Mouse (Mus musculus) heart, postnatal 10 days (tissue): Measurements from ENCODE around the gene Creg2. TPM values are rescaled to one million over a fixed set of nuclear protein-coding genes. Genes with fewer than 3 reads are reported as not detected.

Experiments
- DNase-seq, 2 experiments: peaks; one replicate each; pipeline ENCODE4 v3.0.0; 2021
- intact Hi-C: fragments of 180-260 bp; cut with DNase I; formaldehyde crosslinking; loops from one replicate; pipeline ENCODE4 v1.15.1; 2025
- total RNA-seq, 2 experiments: library from RNA; stranded (reverse); gene quantifications; 2 replicates each; pipeline ENCODE4 v1.2.3; 2021

The Creg2 gene
- total RNA-seq = not detected

DNA sequence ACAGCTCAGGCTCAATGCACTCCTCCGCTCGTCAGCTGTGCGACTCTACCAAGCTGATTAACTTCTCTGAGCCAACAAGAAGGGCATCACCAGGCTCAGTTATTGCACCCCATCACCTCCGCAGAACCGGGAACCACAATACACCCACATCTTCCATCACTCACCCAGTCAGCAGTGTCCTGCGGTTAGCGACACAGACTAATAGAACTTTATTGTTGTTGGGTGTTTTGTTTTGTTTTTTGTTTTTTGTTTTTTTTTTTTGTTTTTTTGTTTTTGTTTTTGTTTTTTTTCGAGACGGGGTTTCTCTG lies at the start of gene Creg2:
Gene Creg2 (minus strand): TSS at position 234 of the 308 bp plus-strand sequence.
- intact Hi-C loops = no loop called here
- DNase-seq = no peak

DNA sequence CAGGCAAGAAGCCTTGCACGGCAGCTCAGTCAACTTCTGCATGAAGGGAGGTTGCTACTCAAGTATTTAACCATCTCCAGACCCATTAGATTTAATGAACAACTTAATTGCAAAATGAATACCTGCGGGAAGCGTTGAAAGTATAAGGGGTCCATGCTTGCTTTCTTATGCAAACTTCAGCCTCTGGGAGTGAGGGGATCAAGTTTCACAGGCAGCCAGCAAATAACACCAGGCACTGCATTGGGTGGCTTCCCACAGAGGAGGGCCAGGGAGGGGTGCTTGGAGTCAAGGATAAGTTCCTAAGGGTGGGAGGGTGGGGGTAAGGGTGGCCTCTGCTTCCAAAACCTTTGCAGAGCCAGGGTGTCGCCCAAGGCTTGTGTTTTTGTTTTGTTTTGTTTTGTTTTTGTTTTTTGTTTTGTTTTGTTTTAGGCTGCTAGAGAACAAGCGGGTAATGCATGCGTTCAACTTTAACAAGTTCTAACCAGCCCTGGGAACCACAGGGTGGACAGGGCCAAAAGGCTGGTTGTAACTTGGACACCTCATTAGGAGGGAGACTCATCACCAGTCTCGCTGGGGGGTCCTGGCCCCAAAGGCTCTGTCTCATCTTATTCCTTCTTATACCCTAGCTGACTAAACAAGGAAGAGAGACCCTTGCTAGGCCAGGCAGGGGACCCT lies 49.5 kb upstream of the Creg2 start:
- no peak for DNase-seq
- intact Hi-C loops = no loop called here

DNA sequence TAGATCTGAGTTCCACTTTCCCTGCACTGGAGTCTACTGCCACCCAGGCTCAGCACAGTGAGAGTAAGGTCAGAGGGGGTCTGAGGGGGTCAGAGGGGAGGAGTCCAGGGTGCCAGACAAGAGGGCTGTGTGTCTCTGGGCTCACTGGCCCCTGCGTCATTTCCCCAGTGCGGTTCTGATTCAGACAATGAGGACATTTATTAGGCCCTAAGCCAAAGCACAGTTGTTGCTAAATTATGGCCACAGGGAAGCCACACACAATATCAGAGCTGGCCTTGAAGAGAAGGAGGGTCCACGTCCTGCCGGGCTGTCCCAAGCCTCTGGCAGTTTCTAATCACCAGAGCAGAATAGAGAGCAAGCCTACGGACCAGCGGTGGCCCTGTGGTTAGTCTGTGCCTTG lies 47.2 kb upstream of the Creg2 start:
- peak; percentile 50 to 57 for DNase-seq

DNA sequence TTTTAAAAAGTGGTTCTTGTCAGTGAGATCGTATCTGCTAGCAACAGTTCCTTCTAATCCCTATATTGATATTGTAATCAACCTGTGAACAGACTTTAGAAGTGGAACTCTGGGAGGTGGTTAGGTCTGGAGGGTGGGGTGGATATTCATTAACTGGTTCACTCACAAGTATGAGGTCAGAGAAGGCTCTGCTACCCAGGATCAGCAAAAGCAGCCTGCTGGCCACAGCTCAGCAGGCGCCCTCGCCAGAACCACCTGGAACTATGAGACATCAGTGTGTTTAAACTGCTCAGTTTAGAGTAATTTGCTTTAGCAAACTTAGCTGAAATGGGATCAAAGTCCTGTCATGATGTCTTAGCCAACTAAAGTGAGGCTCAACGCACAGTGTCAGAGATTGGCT lies 43.9 kb upstream of the Creg2 start:
- no peak for DNase-seq
- intact Hi-C loops = no loop called here

More for the DNA sequence above, 47.2 kb upstream of the Creg2 start:
- intact Hi-C loops = no loop called here

DNA sequence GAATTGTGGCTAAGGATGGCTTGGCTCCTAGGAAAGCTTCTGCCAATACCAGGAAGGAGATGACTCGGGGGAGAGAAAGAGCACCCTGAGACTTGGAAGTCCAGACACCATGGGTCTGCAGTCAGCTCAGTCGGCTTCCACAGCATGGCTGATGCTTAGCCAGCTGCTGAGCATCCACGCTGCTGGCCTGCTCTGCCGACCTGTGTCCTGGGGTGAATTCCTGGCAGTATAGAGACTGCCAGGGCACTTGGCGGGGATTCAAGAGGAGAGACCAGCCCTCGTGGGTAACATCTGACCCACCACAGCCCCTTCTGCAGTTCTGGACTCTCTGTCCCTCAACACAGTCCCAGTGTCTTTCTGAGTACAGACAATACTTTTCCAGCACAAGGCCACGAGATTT lies 43.5 kb upstream of the Creg2 start:
- intact Hi-C loops = no loop called here
- DNase-seq = no peak

DNA sequence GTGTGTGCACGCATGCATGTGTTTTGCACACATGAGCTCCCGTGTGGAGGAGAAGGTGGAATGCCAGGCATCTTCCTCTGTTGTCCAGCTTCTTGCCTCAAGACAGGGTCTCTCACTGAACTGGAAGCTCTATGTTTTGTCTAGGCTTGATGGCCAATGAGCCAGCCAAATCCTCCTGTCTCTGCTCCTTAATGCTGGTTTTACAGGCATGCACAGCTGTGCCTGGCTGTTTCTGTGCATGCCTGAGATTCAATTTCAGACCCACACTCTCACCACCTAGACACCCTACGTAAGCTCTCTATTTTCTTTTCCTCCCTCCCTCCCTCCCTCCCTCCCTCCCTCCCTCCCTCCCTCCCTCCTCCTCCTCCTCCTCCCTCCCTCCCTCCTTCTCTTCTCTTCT lies 40.7 kb upstream of the Creg2 start:
- no peak for DNase-seq
- intact Hi-C loops = no loop called here

DNA sequence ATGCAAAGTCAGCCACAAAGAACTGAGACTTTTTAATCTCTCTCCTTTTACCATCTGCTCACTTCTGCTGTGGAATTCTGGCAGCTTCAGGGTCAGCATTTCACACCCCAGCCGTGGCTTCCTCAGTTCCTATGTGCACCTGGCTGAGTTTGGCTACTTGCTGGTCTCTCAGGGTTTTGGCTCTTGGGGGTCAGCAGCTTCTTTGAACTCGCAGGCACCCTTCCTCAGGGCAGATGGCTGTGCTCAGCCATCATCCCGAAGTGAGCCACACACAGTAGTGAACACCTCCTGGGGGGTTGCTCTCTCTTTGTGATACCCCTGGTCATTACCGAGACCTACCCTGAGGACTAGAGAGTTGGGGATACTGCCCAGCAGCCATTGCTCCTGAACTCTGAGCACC lies 39.8 kb upstream of the Creg2 start:
- DNase-seq = no peak
- intact Hi-C loops = no loop called here

DNA sequence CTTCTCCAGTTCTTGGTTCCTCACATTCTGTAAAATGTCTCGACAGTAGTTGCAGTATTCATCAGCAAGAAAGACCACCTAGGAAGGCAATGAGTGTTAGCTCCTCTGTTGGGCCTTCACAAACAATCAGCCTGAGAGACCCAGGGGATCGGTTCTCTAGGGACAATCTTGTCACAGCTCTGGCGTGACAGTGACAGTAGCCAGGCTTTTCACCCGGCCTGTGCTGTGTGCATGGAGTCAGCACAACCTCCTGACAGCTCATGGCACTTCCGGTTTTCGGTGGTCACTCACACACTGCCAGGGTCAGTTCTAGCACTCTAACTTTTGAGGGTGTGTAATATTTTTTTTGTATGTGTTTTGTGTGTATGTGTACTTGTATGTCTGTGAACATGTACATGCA lies 37.3 kb upstream of the Creg2 start:
- DNase-seq = peak in 1 of 2 experiments; percentile 48
- intact Hi-C loops = loop anchor here (5.0 kb wide), 2 partner anchors 214 to 249 kb away; partner anchors contain the start of gene Map4k4

DNA sequence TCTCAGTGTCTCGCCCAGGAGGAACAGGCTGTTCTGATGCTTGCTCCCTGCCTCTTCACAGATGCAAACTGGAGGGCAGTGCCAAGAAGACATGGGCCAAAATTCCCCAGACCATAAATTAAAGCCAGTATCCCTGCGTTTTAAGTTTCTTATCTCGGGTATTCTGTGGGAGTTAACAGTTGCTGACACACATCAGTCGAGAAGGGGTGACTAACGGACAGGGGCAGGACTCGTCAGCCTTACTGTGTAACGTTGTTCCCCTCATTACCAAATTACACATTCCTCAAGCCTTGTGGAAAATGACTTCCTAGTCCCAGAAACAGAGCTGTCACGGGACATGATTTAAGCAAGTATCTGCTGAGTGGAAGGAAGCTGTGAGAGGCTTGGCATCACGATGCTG lies 36.0 kb upstream of the Creg2 start:
- intact Hi-C loops = loop anchor here (2.0 to 5.0 kb wide), 3 partner anchors 215 to 294 kb away; partner anchors contain the start of gene Map4k4

DNA sequence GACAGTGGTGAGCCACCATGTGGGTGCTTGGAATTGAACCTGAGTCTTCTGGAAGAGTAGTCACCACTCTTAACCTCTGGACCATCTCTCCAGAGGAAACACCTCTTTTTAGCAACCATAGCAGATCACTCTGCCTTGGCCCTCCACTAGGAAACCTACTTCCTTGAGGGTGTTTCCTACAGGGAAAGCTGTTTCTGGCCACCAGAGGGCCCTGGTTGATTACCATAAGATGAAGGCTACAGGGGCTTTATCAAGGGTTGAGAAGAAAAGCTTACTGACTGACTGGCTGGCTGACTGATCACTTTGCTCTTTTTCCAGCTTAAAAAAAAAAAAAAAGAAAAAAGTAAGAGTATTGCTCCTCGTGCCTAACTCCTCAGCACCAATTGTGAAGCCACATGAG lies 34.6 kb upstream of the Creg2 start:
- peak; percentile 88 to 89 for DNase-seq
- intact Hi-C loops = loop anchor here (1.0 to 5.0 kb wide), 5 partner anchors 50 to 295 kb away; partner anchors contain the start of gene Map4k4

More for the DNA sequence above, 36.0 kb upstream of the Creg2 start:
- DNase-seq = no peak

DNA sequence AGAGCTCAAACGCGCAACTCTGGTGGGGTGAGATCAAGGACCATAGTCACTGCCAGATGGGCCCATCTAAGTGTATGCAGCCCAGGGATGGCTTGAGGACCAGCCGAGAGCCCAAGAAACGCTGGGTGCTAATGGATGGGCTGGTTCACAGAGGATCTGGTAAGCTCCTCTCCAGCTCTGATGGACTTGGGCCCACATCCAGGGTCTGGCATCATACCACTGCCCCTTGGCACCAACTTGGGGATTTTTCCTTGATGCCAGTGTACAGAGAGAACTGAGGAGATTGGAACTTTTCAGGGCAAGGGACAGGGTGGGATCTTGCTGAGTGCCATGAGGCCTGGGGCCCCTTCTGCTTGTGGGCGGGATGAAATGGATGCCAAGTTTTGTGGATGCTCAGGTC lies 30.4 kb upstream of the Creg2 start:
- intact Hi-C loops = loop anchor here (2.0 kb wide), 1 partner anchor 67 kb away; no protein-coding TSS in a partner anchor

DNA sequence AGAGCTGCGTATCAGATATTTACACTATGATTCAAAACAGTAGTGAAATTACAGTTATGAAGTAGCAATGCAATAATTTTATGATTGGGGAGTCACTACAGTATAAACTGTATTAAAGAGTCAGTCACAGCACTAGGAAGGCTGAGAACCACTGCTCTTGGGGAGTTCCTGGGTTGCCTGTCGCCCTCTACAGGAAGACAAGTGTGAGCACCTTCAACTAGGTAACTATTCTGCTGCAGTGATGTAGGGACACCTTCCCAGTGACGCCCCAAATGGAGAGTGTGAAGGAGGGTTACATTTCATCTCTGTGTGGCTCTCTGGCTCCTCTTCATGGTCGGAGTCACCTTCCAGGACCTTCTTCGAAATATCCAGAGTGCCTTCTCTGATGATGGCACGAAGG lies 29.3 kb upstream of the Creg2 start:
- no peak for DNase-seq
- intact Hi-C loops = loop anchor here (2.0 kb wide), 1 partner anchor 66 kb away; no protein-coding TSS in a partner anchor

More for the DNA sequence above, 30.4 kb upstream of the Creg2 start:
- no peak for DNase-seq

DNA sequence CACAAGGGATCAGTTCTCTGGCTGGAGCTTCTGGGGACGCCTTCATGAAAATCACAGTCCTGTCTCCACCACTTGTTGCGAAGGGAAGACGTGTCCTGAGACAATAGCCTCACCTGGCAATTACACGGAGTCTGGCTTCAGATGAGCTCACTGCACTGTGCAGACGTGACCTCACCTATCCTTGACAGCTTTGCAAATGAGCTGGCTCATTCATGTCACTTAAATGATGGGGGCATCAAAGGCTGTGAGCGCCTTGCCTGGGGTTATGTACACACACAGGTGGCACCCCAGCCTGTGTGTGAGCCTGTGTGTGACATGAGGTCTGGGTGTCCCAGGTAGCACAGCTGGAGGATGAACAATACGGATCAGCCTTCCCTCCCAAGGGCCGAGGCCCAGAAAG lies 27.6 kb upstream of the Creg2 start:
- intact Hi-C loops = no loop called here
- no peak for DNase-seq

DNA sequence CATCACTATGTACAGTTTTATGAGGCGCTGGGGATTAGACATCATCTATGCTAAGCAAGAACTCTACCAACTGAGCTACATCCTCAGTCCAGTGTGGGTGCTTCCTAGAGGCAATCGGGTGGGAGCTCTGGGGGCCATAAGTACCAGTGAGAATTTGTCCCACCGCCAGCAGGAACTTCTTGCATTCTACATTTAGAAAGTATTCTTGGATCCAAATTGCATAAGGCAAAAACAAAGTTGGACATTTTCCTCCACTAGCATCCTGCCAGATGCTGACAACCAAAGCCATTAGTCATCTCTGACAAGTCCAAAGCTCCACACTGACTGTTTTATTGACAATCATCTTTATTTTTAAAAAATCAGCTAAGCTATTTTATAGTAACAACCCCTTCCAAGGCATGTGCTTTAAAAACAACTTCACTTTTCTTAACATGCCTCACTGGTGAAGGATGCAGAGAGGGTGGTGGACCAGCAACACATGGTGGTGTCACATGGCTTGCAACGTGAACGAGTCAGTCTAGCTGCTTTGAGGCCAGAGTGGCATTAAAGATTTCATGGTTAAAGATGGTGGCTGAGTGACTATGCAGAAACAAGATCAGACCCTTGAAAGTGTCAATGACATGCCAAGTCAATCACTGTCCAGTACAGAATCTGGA lies 25.1 kb upstream of the Creg2 start:
- intact Hi-C loops = no loop called here
- DNase-seq = no peak

DNA sequence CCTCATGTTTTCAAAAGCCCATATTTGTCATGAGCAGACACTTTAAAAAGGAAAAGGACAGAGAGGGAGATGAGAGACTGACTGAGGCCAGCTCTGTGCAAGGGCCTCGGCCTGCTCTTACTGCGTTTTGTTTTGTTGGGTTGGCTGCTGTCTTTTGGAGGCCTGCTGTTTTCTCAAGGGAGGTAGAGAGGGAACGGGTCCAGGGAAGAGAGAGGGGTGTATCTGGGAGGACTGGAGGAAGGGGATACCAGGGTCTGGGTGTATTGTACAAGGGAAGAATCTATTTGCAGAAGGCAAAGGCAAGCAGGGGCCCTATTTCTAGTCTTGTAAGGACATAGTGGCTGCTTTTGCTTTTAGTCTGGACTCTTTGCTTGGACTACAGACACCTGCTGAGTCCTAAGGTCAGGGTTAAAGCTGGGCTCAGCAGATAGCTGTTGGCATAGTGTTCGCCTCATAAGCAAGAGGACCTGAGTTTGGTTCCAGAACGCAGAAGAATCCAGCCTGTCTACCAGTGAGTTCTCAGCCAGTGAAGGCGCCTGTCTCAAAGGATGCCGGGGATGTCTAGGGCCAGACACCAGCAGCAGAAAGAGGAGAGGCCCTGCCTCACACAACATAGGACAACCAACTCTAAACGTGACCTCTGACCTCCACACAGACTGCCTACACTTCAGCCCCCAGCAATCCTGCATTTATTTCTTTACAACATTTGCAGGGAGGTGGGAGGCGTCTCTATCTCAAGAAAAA lies 21.3 kb upstream of the Creg2 start:
- DNase-seq = no peak
- intact Hi-C loops = no loop called here

DNA sequence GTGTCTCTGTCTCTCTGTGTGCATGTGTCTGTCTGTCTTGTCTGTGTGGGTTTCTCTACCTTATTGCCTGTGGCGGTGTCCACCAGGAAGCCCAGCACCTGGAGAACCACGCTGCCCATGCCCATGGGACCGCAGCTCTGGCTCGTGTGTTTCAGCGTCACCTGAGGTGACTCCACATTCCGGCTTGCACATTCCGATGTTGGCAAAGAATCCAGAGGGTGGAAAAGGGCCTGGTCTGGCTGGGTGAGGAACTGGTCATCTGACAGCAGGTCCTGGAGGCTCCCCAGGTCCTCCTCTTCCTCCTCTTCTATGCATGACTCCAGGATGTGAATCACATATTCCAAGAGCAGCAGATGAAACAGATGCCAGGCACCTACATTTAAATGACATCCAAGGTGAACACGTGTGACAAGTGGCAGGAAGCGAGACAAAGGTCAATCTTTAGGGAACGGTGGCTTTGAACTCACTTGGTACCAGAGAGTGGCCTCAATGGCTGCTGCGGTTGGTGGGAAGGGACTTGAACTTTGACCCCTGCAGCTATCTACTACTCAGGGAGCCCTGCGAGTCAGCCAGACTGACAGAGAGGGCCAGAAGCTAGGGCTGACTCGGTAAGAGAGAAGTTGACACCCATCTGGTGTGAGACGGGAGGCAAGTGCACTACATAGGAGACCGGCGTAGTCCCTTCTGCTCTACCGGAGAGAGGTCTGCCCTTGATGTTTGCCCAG lies 19.1 kb upstream of the Creg2 start:
- intact Hi-C loops = no loop called here
- peak; percentile 57 to 75 for DNase-seq

DNA sequence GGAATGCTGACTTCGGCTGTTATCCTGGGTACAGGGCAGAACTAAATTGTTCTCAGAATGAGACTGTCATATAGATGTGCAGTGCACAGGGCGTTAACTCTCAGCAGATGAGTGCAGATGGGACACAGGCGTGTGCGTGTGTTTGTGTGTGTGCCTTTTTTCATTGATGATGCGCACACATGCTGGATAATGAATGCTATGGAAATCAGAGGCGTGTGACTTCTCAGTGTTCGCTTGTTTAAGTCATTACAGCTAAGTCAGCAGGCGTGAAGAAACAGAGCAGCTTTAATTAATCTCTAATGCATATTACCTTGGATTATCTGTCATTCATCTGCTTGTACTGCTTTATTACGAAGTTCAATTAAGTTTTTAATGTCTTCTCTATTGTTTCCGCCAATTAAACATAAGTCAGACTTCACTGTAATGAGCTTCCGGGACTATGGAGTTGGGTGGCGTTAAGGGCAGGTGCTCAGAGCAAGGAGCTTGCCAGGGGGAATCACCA lies 15.5 kb upstream of the Creg2 start:
- no peak for DNase-seq
- intact Hi-C loops = no loop called here

DNA sequence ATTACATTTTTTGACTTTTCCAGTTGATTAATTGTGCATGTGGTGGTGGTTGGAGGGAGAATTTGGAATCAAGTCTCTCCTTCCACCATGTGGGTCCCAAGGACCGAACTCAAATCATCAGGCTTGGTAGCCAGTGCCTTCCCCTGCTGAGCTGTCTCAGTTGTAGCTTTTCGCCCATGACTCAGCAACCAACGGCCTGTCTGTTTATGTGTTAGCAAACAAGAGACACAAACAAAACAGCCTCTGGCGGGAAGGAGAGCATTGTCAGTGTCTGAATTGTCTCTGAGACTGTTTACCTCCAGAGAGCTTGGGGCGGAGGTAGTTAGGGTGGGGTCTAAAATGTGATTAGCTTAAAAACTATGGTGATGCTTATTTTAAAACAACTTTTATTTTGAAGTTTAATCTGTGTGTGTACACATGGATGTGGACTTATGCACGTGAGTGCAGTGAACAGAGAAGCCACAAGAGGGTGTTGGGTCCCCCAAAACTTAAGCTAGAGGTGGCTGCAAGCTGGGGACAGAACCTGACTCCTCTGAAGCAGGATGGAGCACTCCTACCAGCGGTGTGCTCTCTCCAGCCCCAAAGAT lies 12.9 kb upstream of the Creg2 start:
- DNase-seq = no peak
- intact Hi-C loops = no loop called here

DNA sequence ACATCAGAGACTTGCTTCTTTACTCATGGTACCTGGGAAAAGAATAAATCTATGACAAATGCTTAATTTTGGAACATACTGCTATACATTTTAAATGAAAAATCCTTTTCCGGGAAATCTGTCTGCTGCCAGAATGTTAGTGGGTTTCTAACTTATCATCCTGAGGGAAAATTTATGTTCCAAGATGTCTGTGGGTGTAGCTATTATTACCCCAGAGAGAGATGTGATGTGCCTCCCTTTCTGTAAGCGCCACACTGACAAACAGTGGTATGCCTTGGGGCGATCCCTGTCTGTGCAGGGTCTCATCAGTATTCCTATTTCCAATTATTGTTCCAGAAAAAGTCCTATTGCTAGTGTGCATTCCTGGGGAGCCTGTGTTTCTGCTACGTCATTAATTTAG lies 11.8 kb upstream of the Creg2 start:
- intact Hi-C loops = no loop called here
- no peak for DNase-seq

DNA sequence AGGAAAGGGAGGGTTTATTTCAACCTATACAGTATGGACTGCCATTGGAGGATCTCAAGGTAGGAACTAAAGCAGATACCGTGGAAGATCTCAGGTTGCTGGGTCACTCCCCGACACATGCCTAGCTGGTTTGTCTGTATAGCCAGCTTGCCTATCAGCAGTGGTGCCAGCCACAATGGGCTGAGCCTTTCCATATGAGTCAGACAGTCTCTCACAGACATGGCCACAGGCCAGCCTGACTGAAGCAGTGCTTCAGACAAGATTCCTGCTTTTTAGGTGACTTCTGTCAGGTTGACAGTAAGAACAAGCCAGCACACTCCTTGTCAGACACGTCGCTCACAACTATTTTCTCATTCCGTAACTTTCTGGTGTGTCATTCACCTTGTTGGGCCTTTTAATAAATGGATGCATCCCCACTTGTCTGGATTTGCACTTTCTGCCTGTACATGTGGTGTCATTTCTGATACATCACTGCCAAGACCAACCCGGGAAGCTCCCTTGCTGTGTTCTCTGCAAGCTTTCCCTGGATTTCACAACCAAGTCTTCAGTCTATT lies 5.8 kb upstream of the Creg2 start:
- intact Hi-C loops = no loop called here
- no peak for DNase-seq
